Mouse (Mus musculus) heart, embryonic 16.5 days (tissue): Measurements from ENCODE around the gene Adora1. TPM values are rescaled to one million over a fixed set of nuclear protein-coding genes. Genes with fewer than 3 reads are reported as not detected.
A peak's percentile ranks its signal among the peaks of the same experiment; 100 is the strongest.

Source experiments
- ATAC-seq: fragments of 200-750 bp; cut with Nextera tagmentation; replicated peaks from 2 replicates; pipeline ENCODE4 v1.8.0; 2017; ENCODE audit warnings: moderate number of reproducible peaks; ENCODE audit not compliant: insufficient read depth, low FRiP score; ENCODE audit errors: extremely low read depth
- H3K27ac ChIP-seq: fragments of 300-500 bp; sonication (generic); 2 replicates; pipeline ENCODE4 v1.5.1; 2014; ENCODE audit warnings: mild to moderate bottlenecking, low read length, control low read depth, moderate library complexity
- H3K27me3 ChIP-seq: fragments of 300-500 bp; sonication (generic); 2 replicates; pipeline ENCODE4 v1.6.1; 2014; ENCODE audit warnings: low read length, mixed read lengths; ENCODE audit not compliant: control insufficient read depth, insufficient read depth
- H3K36me3 ChIP-seq: fragments of 300-500 bp; sonication (generic); 2 replicates; pipeline ENCODE4 v1.6.1; 2014; ENCODE audit not compliant: control insufficient read depth, insufficient read depth
- H3K4me1 ChIP-seq: fragments of 300-500 bp; sonication (generic); 2 replicates; pipeline ENCODE4 v1.6.1; 2014; ENCODE audit warnings: low read length, mixed read lengths; ENCODE audit not compliant: control insufficient read depth, insufficient read depth
- H3K4me2 ChIP-seq: fragments of 300-500 bp; sonication (generic); 2 replicates; pipeline ENCODE4 v1.6.1; 2014; ENCODE audit warnings: low read depth, mild to moderate bottlenecking, control low read depth, low read length
- H3K4me3 ChIP-seq: fragments of 300-500 bp; sonication (generic); 2 replicates; pipeline ENCODE4 v1.5.1; 2014; ENCODE audit warnings: mild to moderate bottlenecking, control low read depth, low read length
- H3K9ac ChIP-seq: fragments of 300-500 bp; sonication (generic); 2 replicates; pipeline ENCODE4 v1.6.1; 2014; ENCODE audit warnings: low read length, control low read depth
- H3K9me3 ChIP-seq: fragments of 300-500 bp; sonication (generic); replicated peaks from 2 replicates; pipeline ENCODE4 v1.6.1; 2016; ENCODE audit warnings: low read length; ENCODE audit not compliant: control insufficient read depth
- WGBS: fragments of 180-500 bp; shearing (Covaris S2); extraction: QIAGEN DNeasy Blood & Tissue Kit; methylation state at CpG from one replicate; pipeline ENCODE4 v1.1.7; 2014; 5-methylcytosine and 5-hydroxymethylcytosine counted together
- polyA plus RNA-seq: library from polyadenylated mRNA; unstranded; fragments of >200 nt; fragmentation: Nextera tagmentation; extraction: Ambion mirVana; gene quantifications from 2 replicates; pipeline ENCODE4 v1.2.1, GENCODE M21; 2015

Gene Adora1
- polyA plus RNA-seq, 1 experiment from 2014 or later, result 30.0 TPM

- Histone ChIP-seq H3K36me3 (no peaks in the 10 kb centered on the region), H3K4me3 (no peak overlapping the region), H3K4me2 (no peak overlapping the region), H3K27me3 (no peaks in the 10 kb centered on the region), H3K9me3 (no peaks in the 10 kb centered on the region), H3K9ac (no peak overlapping the region), H3K27ac (no peak overlapping the region), H3K4me1 (peaks cover 7% of the 10 kb centered on the region; the same call in 1 of the 2 replicates)
- 91% methylated on average over 7 of the region's 7 CpGs for WGBS
- no peak for ATAC-seq
Measured at GRCm38 (mm10) chr1:134163476-134163875, 71.8 kb downstream of the Adora1 start.

- Histone ChIP-seq H3K9ac (no peak overlapping the region), H3K4me3 (no peak overlapping the region), H3K9me3 (no peaks in the 10 kb centered on the region), H3K4me1 (peaks cover 1% of the 10 kb centered on the region; the same call in 1 of the 2 replicates), H3K4me2 (no peak overlapping the region), H3K27ac (no peak overlapping the region), H3K36me3 (no peaks in the 10 kb centered on the region), H3K27me3 (no peaks in the 10 kb centered on the region)
- no peak for ATAC-seq
- 83% methylated on average over 6 of the region's 6 CpGs for WGBS
Measured at GRCm38 (mm10) chr1:134162510-134163225, 72.6 kb downstream of the Adora1 start.

GRCm38 (mm10) chr1:134161399-134161798, 73.8 kb downstream of the Adora1 start:
- no peak for ATAC-seq
- no peaks in the 10 kb centered on the region for H3K27me3 ChIP-seq
- WGBS, result 77% methylated on average over 6 of the region's 6 CpGs

GRCm38 (mm10) chr1:134160404-134160803, 74.8 kb downstream of the Adora1 start:
- 87% methylated on average over 3 of the region's 3 CpGs for WGBS
- ATAC-seq, result no peak
- H3K4me3 ChIP-seq, result no peak overlapping the region
- H3K36me3 ChIP-seq, result no peaks in the 10 kb centered on the region
- H3K9ac ChIP-seq, result no peak overlapping the region
- H3K27ac ChIP-seq, result no peak overlapping the region
- H3K4me2 ChIP-seq, result no peak overlapping the region
- no peaks in the 10 kb centered on the region for H3K4me1 ChIP-seq
- H3K27me3 ChIP-seq, result no peaks in the 10 kb centered on the region
- H3K9me3 ChIP-seq, result no peaks in the 10 kb centered on the region

More at GRCm38 (mm10) chr1:134161399-134161798, 73.8 kb downstream of the Adora1 start:
- no peak overlapping the region for H3K27ac ChIP-seq
- H3K9ac ChIP-seq, result no peak overlapping the region
- no peaks in the 10 kb centered on the region for H3K4me1 ChIP-seq
- H3K4me3 ChIP-seq, result no peak overlapping the region
- H3K9me3 ChIP-seq, result no peaks in the 10 kb centered on the region
- no peak overlapping the region for H3K4me2 ChIP-seq
- H3K36me3 ChIP-seq, result no peaks in the 10 kb centered on the region

GRCm38 (mm10) chr1:134154655-134155054, 80.6 kb downstream of the Adora1 start:
- no peak for ATAC-seq

GRCm38 (mm10) chr1:134154121-134154520, 81.1 kb downstream of the Adora1 start:
- no peak overlapping the region for H3K27ac ChIP-seq
- no peak for ATAC-seq
- no peak overlapping the region for H3K4me2 ChIP-seq
- no peak overlapping the region for H3K4me3 ChIP-seq
- 90% methylated on average over 3 of the region's 3 CpGs for WGBS
- H3K9ac ChIP-seq, result no peak overlapping the region
- H3K4me1 ChIP-seq, result peaks cover 5% of the 10 kb centered on the region; the same call in 1 of the 2 replicates
- 0 out of 2 replicates have a peak, but pooled peaks cover 3% of the 10 kb centered on the region for H3K9me3 ChIP-seq
- H3K36me3 ChIP-seq, result no peaks in the 10 kb centered on the region
- H3K27me3 ChIP-seq, result no peaks in the 10 kb centered on the region

More at GRCm38 (mm10) chr1:134154655-134155054, 80.6 kb downstream of the Adora1 start:
- Histone ChIP-seq H3K27ac (no peak overlapping the region), H3K9ac (no peak overlapping the region), H3K4me1 (peaks cover 5% of the 10 kb centered on the region; the same call in 1 of the 2 replicates), H3K4me3 (no peak overlapping the region), H3K4me2 (no peak overlapping the region), H3K9me3 (0 out of 2 replicates have a peak, but pooled peaks cover 3% of the 10 kb centered on the region), H3K27me3 (no peaks in the 10 kb centered on the region), H3K36me3 (no peaks in the 10 kb centered on the region)
- 57% methylated on average over 3 of the region's 3 CpGs for WGBS

GRCm38 (mm10) chr1:134152626-134153590, 82.3 kb downstream of the Adora1 start:
- no peaks in the 10 kb centered on the region for H3K36me3 ChIP-seq
- H3K27me3 ChIP-seq, result no peaks in the 10 kb centered on the region
- H3K4me1 ChIP-seq, result peaks cover 5% of the 10 kb centered on the region; the same call in 1 of the 2 replicates
- no peak overlapping the region for H3K4me3 ChIP-seq
- WGBS, result 40% methylated on average over 21 of the region's 21 CpGs
- no peak overlapping the region for H3K27ac ChIP-seq
- ATAC-seq, result no peak
- H3K9me3 ChIP-seq, result 0 out of 2 replicates have a peak, but pooled peaks cover 3% of the 10 kb centered on the region
- H3K9ac ChIP-seq, result no peak overlapping the region
- H3K4me2 ChIP-seq, result no peak overlapping the region

- Histone ChIP-seq H3K27me3 (no peaks in the 10 kb centered on the region), H3K27ac (no peak overlapping the region), H3K9me3 (0 out of 2 replicates have a peak, but pooled peaks cover 3% of the 10 kb centered on the region), H3K4me3 (no peak overlapping the region), H3K9ac (no peak overlapping the region), H3K36me3 (no peaks in the 10 kb centered on the region), H3K4me2 (no peak overlapping the region), H3K4me1 (peaks cover 5% of the 10 kb centered on the region; the same call in 1 of the 2 replicates)
- ATAC-seq, result peak; percentile 70
- WGBS, result 31% methylated on average over 13 of the region's 13 CpGs
Measured at GRCm38 (mm10) chr1:134151655-134152412, 83.4 kb downstream of the Adora1 start.
